Mouse (Mus musculus): ENCODE measurements at regions not wholly inside any gene's neighbourhood (a gene's known extent, or its start where the extent isn't known, plus 50 kb on each side); places are given as distances from the start of the nearest gene placed in this dataset.
A peak's percentile ranks its signal among the peaks of the same experiment; 100 is the strongest.

DNA sequence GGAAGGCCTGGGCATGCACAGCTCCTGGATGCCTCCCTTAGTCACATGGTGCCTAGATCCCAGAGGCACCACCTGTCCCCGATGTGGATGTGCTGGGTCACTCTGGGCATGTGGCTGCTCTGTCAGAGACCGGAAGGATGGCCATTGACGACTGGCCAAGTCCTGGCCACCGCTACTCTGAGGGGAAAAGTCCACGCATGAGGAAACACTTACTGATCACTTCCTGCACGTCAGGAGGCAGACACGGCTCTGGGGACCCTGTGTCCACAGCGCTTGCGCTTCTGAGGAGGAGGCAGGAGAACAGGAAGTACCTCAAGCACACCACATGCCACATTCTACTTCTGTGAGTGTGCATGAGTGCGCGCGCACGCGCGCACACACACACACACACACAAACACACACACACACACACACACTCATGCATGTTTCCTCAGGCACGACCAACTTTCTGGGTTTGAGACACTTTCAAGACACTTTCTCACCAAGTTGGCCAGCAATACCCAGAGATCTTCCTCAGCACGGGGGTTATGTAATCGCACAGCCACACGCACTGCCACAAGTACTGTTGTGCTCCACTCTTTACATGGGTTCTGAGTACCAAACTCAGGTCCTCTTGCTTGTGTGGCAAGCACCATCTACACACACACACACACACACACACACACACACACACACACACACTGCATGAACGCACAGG is 85.7 kb upstream of the Tmem189 start:
- H3K9me3 ChIP-seq (replicated peaks; ENCODE audit: control insufficient read depth, low read length) = no peaks in the 10 kb centered on the region
- no peaks in the 10 kb centered on the region for H3K27me3 ChIP-seq (ENCODE audit: control insufficient read depth, insufficient read depth, low read length)
- peak overlapping the region; percentile 77 for H3K27ac ChIP-seq (ENCODE audit: low read length)
- no peaks in the 10 kb centered on the region for H3K36me3 ChIP-seq (ENCODE audit: control insufficient read depth, insufficient read depth, low read length)
- H3K4me2 ChIP-seq (ENCODE audit: low read depth, low read length) = peak overlapping the region; percentile 20; the same call in 1 of the 2 replicates
- WGBS = 62% methylated on average over 20 of the region's 20 CpGs
- H3K4me1 ChIP-seq (ENCODE audit: control insufficient read depth, insufficient read depth, low read length) = peaks cover 38% of the 10 kb centered on the region
- no peak; the same call in 1 of the 2 replicates for ATAC-seq (ENCODE audit: insufficient read depth, low FRiP score)
- no peak overlapping the region for H3K4me3 ChIP-seq (replicated peaks; ENCODE audit: low read length)
- H3K9ac ChIP-seq (ENCODE audit: low read length) = peak overlapping the region; percentile 53

DNA sequence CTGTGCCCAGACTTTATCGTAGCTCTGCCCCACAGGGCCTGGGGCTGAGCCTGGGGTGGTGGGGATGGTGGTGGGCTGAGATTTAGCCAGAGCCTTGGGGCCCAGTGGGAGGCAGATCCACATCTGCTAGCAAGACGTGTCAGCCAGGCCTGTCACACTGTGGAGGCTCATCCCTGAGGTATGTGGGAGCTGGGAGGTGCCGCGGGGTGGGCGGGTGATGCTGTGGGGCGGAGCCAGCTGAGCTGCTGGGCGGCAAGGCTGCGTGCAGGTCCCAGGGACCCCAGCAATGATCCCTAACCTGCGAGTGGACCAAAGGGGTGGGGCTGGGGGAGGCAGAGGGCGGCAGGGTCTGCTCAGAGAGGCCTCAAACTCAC is 85.2 kb upstream of the Tmem189 start:
- Histone ChIP-seq H3K4me1 (ENCODE audit: control insufficient read depth, insufficient read depth, low read length) (peaks cover 38% of the 10 kb centered on the region), H3K9ac (ENCODE audit: low read length) (peak overlapping the region; percentile 53), H3K36me3 (ENCODE audit: control insufficient read depth, insufficient read depth, low read length) (no peaks in the 10 kb centered on the region), H3K27me3 (ENCODE audit: control insufficient read depth, insufficient read depth, low read length) (no peaks in the 10 kb centered on the region), H3K27ac (ENCODE audit: low read length) (peak overlapping the region; percentile 77), H3K4me3 (replicated peaks; ENCODE audit: low read length) (no peak overlapping the region), H3K9me3 (replicated peaks; ENCODE audit: control insufficient read depth, low read length) (no peaks in the 10 kb centered on the region), H3K4me2 (ENCODE audit: low read depth, low read length) (peak overlapping the region; percentile 20; the same call in 1 of the 2 replicates)
- WGBS = 19% methylated on average over 10 of the region's 10 CpGs
- no peak for ATAC-seq (ENCODE audit: insufficient read depth, low FRiP score)

DNA sequence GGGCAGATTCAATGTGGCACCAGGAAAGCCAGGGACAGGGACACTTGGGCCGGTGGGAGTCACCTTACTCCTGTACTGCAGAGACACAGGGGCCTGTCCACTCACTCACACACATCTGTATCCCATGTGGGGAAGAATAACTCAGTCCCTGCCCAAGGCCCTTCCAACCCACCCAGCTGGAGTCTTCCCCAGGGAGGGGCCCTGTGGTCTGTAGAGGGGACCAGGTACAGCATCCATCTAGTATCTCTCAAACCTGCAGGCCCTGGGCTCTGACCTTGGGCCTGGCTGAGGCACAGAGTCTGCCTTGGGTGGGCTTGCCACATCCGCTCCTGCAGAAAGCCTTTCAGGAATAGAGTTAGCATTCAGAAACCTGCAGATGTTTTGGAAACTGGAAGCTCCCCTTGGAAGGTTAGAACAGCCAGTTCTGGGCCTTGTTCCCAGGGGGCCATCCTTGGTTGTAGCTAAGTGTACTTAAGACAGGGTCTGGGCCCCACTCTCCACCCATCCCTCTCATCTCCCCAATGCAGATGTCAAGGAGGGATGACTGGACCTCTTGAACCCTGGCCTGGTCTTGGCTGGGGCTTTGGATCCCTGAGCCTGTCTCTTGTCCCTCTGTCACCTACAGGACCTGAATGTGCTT is 84.7 kb upstream of the Tmem189 start:
- H3K4me2 ChIP-seq (ENCODE audit: low read depth, low read length) = no peak overlapping the region
- peak overlapping the region; percentile 77 for H3K27ac ChIP-seq (ENCODE audit: low read length)
- peak overlapping the region; percentile 53 for H3K9ac ChIP-seq (ENCODE audit: low read length)
- no peaks in the 10 kb centered on the region for H3K36me3 ChIP-seq (ENCODE audit: control insufficient read depth, insufficient read depth, low read length)
- no peak overlapping the region for H3K4me3 ChIP-seq (replicated peaks; ENCODE audit: low read length)
- no peak for ATAC-seq (ENCODE audit: insufficient read depth, low FRiP score)
- peaks cover 41% of the 10 kb centered on the region for H3K4me1 ChIP-seq (ENCODE audit: control insufficient read depth, insufficient read depth, low read length)
- no peaks in the 10 kb centered on the region for H3K9me3 ChIP-seq (replicated peaks; ENCODE audit: control insufficient read depth, low read length)
- WGBS = 80% methylated on average over 2 of the region's 2 CpGs
- no peaks in the 10 kb centered on the region for H3K27me3 ChIP-seq (ENCODE audit: control insufficient read depth, insufficient read depth, low read length)

DNA sequence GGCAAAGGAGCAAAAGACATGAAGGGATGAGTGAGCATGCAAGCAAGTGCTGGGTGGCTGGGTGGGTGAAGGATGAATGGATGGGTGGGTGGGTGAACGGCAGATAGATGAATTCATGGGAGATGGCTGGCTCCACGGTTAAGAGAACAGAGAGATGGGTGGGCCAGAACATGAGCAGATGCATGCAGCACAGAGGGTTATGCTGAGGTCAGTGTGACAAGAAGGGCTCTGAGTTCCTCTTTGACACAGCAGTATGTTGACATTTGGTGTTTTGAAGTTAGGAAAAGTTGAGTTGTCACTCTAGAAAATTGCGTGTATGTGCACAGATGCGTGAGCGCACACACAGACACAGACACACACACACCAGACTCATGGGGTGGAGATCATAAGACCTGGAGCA is 83.2 kb upstream of the Tmem189 start:
- ATAC-seq (ENCODE audit: insufficient read depth, low FRiP score) = no peak
- WGBS = 89% methylated on average over 5 of the region's 5 CpGs

DNA sequence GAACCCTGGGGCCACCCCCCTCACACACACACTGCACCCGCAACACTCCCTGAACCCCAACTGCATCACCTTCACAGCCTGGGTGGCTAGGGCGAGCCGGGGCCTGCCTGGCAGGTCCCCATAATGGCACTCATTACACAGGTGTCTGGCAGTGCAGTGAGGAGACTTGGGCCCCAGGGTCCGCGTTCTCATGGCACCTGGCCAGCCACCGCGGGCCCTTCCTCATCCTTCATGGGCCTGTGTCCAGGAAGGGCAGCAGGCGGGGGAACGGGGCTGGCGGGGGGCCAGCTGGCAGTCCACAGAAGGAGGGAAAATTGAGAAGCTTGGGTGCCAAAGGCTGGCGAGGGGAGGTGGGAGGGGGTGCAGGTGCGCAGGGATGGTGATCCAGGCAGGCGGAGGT is 78.3 kb upstream of the Tmem189 start:
- Histone ChIP-seq H3K27me3 (ENCODE audit: control insufficient read depth, insufficient read depth, low read length) (no peaks in the 10 kb centered on the region), H3K36me3 (ENCODE audit: control insufficient read depth, insufficient read depth, low read length) (no peaks in the 10 kb centered on the region), H3K4me3 (replicated peaks; ENCODE audit: low read length) (no peak overlapping the region), H3K9ac (ENCODE audit: low read length) (no peak overlapping the region), H3K9me3 (replicated peaks; ENCODE audit: control insufficient read depth, low read length) (no peaks in the 10 kb centered on the region), H3K27ac (ENCODE audit: low read length) (no peak overlapping the region), H3K4me2 (ENCODE audit: low read depth, low read length) (no peak overlapping the region), H3K4me1 (ENCODE audit: control insufficient read depth, insufficient read depth, low read length) (peaks cover 21% of the 10 kb centered on the region)
- 47% methylated on average over 13 of the region's 13 CpGs for WGBS
- ATAC-seq (ENCODE audit: insufficient read depth, low FRiP score) = no peak

More for the DNA sequence above, 83.2 kb upstream of the Tmem189 start:
- Histone ChIP-seq H3K9ac (ENCODE audit: low read length) (no peak overlapping the region), H3K4me2 (ENCODE audit: low read depth, low read length) (no peak overlapping the region), H3K9me3 (replicated peaks; ENCODE audit: control insufficient read depth, low read length) (no peaks in the 10 kb centered on the region), H3K27ac (ENCODE audit: low read length) (no peak overlapping the region), H3K4me3 (replicated peaks; ENCODE audit: low read length) (no peak overlapping the region), H3K36me3 (ENCODE audit: control insufficient read depth, insufficient read depth, low read length) (no peaks in the 10 kb centered on the region), H3K27me3 (ENCODE audit: control insufficient read depth, insufficient read depth, low read length) (no peaks in the 10 kb centered on the region), H3K4me1 (ENCODE audit: control insufficient read depth, insufficient read depth, low read length) (peaks cover 33% of the 10 kb centered on the region)

DNA sequence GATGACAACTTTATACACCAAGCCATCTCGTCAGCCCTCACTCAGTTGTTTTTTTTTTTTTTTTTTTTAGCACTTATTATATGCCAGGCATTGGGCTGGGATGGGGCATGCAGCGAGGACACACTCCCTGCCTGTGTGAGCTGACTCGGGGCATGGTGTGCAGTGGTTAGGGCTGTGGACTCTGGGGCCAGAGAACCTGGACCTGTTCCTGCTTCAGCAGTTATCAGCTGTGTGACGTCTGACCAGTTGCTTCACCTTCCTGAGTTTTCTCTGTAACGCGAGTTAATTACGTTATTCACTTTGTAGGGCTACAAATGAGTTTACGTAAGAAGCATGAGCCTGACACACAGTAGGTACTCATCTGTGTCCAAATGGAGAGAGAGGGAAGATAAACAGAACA is 77.7 kb upstream of the Tmem189 start:
- no peak overlapping the region for H3K4me2 ChIP-seq (ENCODE audit: low read depth, low read length)
- no peak overlapping the region for H3K9ac ChIP-seq (ENCODE audit: low read length)
- no peak overlapping the region for H3K4me3 ChIP-seq (replicated peaks; ENCODE audit: low read length)
- H3K9me3 ChIP-seq (replicated peaks; ENCODE audit: control insufficient read depth, low read length) = no peaks in the 10 kb centered on the region
- H3K36me3 ChIP-seq (ENCODE audit: control insufficient read depth, insufficient read depth, low read length) = no peaks in the 10 kb centered on the region
- peaks cover 21% of the 10 kb centered on the region for H3K4me1 ChIP-seq (ENCODE audit: control insufficient read depth, insufficient read depth, low read length)
- no peak for ATAC-seq (ENCODE audit: insufficient read depth, low FRiP score)
- H3K27me3 ChIP-seq (ENCODE audit: control insufficient read depth, insufficient read depth, low read length) = no peaks in the 10 kb centered on the region
- no peak overlapping the region for H3K27ac ChIP-seq (ENCODE audit: low read length)
- WGBS = 83% methylated on average over 8 of the region's 8 CpGs

DNA sequence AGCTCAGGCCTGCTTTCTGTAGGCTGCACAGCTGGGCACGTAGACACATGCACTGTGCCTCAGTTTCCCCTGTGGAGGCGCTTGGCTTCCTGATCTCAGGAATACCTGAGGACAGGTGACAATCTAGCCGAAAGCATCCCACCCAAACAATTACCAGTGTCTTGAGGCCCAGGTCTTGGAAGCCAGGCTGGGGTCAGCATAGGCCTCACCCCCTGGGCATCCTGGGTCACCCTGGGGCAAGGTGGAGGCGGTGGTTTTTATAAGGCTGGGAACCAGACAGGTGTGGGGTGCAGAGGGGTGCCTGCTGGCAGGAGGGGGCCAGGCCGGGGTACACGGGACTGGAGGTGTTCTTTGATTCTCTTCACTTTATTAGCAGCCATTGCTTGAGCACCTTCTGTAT is 76.2 kb upstream of the Tmem189 start:
- WGBS = 87% methylated on average over 6 of the region's 6 CpGs
- Histone ChIP-seq H3K9ac (ENCODE audit: low read length) (no peak overlapping the region), H3K27ac (ENCODE audit: low read length) (no peak overlapping the region), H3K36me3 (ENCODE audit: control insufficient read depth, insufficient read depth, low read length) (no peaks in the 10 kb centered on the region), H3K4me2 (ENCODE audit: low read depth, low read length) (no peak overlapping the region), H3K27me3 (ENCODE audit: control insufficient read depth, insufficient read depth, low read length) (no peaks in the 10 kb centered on the region), H3K4me1 (ENCODE audit: control insufficient read depth, insufficient read depth, low read length) (peaks cover 21% of the 10 kb centered on the region), H3K4me3 (replicated peaks; ENCODE audit: low read length) (no peak overlapping the region), H3K9me3 (replicated peaks; ENCODE audit: control insufficient read depth, low read length) (no peaks in the 10 kb centered on the region)
- ATAC-seq (ENCODE audit: insufficient read depth, low FRiP score) = no peak

DNA sequence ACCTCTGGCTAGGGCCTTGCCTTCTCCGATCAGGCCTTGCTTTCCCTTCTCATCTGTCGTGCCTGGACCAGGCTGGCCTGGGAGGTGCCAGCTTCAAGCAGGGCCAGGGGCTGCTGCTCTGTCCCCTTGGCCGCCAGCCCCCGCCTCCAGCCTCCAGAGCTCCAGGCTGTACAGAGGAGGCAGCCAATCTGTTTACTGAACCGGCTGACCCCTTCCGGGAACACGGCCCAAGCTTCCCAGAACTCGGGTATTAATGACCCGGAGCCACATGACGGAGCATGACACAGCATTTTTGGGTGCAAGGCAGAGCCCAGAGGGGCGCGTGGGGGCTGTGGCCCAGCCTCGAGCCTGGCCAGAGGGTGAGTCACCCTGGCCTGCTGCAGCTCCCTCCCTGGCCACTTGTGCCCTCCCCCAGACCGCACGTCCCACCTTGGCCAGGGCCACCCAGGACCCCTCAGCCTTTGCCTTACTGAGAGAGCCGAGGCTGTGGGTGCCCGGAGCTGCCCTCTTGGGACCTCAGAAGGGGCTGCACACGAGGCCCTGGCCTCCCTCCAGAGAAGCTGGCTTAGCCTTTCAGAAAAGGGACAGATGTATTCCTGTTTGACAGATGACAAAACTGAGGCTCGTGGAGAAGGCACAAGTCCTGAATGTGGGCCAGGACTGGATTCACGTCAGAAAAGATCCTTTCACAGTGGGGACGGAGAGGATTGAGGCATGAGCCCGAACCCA is 75.6 kb upstream of the Tmem189 start:
- Histone ChIP-seq H3K9me3 (replicated peaks; ENCODE audit: control insufficient read depth, low read length) (no peaks in the 10 kb centered on the region), H3K4me1 (ENCODE audit: control insufficient read depth, insufficient read depth, low read length) (peaks cover 21% of the 10 kb centered on the region), H3K4me2 (ENCODE audit: low read depth, low read length) (no peak overlapping the region; the same call in 1 of the 2 replicates), H3K27me3 (ENCODE audit: control insufficient read depth, insufficient read depth, low read length) (no peaks in the 10 kb centered on the region), H3K36me3 (ENCODE audit: control insufficient read depth, insufficient read depth, low read length) (no peaks in the 10 kb centered on the region), H3K27ac (ENCODE audit: low read length) (peak overlapping the region; percentile 68), H3K9ac (ENCODE audit: low read length) (peak overlapping the region; percentile 48), H3K4me3 (replicated peaks; ENCODE audit: low read length) (no peak overlapping the region)
- 27% methylated on average over 22 of the region's 22 CpGs for WGBS
- ATAC-seq (ENCODE audit: insufficient read depth, low FRiP score) = peak; percentile 75; the same call in 1 of the 2 replicates

DNA sequence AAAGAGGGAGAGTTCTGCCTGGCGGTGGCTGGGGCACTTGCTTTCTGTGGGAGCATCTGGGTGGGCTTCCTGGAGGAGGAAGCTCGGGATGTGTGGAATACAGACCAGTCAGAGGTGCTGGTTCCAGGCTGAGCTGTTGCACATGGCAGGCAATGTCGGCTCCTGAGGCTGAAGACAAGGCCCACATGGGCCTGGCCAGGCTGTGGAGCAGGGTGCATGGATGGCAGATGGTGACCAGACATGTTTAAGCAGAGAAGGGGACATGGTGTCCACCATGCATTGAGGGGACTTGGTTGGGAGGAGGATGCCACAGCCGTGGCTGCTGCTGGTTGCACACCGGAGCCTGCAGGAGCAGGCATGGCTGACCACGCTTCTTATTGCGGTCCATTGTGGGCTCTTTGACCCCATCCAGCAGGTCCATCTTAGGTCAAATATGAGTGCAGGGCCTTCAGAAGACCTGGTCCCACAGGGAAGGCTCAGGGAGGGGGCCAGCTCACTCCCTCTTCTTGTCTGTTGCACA is 74.3 kb upstream of the Tmem189 start:
- no peak overlapping the region for H3K27ac ChIP-seq (ENCODE audit: low read length)
- no peaks in the 10 kb centered on the region for H3K9me3 ChIP-seq (replicated peaks; ENCODE audit: control insufficient read depth, low read length)
- 91% methylated on average over 7 of the region's 7 CpGs for WGBS
- ATAC-seq (ENCODE audit: insufficient read depth, low FRiP score) = no peak
- no peak overlapping the region for H3K4me3 ChIP-seq (replicated peaks; ENCODE audit: low read length)
- no peaks in the 10 kb centered on the region for H3K36me3 ChIP-seq (ENCODE audit: control insufficient read depth, insufficient read depth, low read length)
- no peaks in the 10 kb centered on the region for H3K27me3 ChIP-seq (ENCODE audit: control insufficient read depth, insufficient read depth, low read length)
- H3K4me1 ChIP-seq (ENCODE audit: control insufficient read depth, insufficient read depth, low read length) = peaks cover 25% of the 10 kb centered on the region
- no peak overlapping the region for H3K9ac ChIP-seq (ENCODE audit: low read length)
- H3K4me2 ChIP-seq (ENCODE audit: low read depth, low read length) = no peak overlapping the region
